Mouse (Mus musculus) kidney, adult 2 months (tissue): ENCODE measurements at regions not wholly inside any gene's neighbourhood (a gene's known extent, or its start where the extent isn't known, plus 50 kb on each side); places are given as distances from the start of the nearest gene placed in this dataset.

Experiments
- DNase-seq: peaks from one replicate; pipeline ENCODE4 v3.0.0; 2021
- H3K27ac ChIP-seq: fragments of 200-500 bp; 2 replicates; pipeline ENCODE4 v1.5.1; 2012; ENCODE audit warnings: low read depth, low read length, control low read depth, inconsistent platforms; ENCODE audit not compliant: insufficient read depth
- H3K27me3 ChIP-seq: fragments of 200-500 bp; replicated peaks from 2 replicates; pipeline ENCODE4 v1.6.1; 2012; ENCODE audit warnings: mild to moderate bottlenecking, moderate library complexity, low read length, inconsistent platforms; ENCODE audit not compliant: control insufficient read depth, insufficient read depth
- H3K36me3 ChIP-seq: fragments of 200-500 bp; 2 replicates; pipeline ENCODE4 v1.6.1; 2012; ENCODE audit warnings: mild to moderate bottlenecking, moderate library complexity, low read length, inconsistent platforms; ENCODE audit not compliant: control insufficient read depth, insufficient read depth
- H3K4me1 ChIP-seq: fragments of 200-500 bp; 2 replicates; pipeline ENCODE4 v1.6.1; 2011; ENCODE audit warnings: low read length; ENCODE audit not compliant: control insufficient read depth, insufficient read depth
- H3K4me3 ChIP-seq: fragments of 200-500 bp; 2 replicates; pipeline ENCODE4 v1.5.1; 2011; ENCODE audit warnings: mild to moderate bottlenecking, low read depth, low read length, control low read depth; ENCODE audit not compliant: insufficient read depth
- CTCF ChIP-seq: fragments of 200-500 bp; conservative IDR thresholded peaks from 2 replicates; pipeline ENCODE4 v1.5.1; 2011; ENCODE audit warnings: low read depth, mild to moderate bottlenecking, control low read depth, low read length, moderate library complexity, mixed read lengths; ENCODE audit not compliant: insufficient read depth, insufficient read length
- POLR2A ChIP-seq: fragments of 200-500 bp; IDR thresholded peaks from one replicate; pipeline ENCODE4 v1.6.1; 2011; ENCODE audit warnings: low read depth, low read length, control low read depth
- WGBS: fragments of 180-500 bp; shearing (Covaris S2); methylation state at CpG from one replicate; pipeline ENCODE4 v1.1.7; 2018; 5-methylcytosine and 5-hydroxymethylcytosine counted together

- no peak overlapping the region for H3K27ac ChIP-seq
- H3K4me3 ChIP-seq, result no peak overlapping the region
- no peaks in the 10 kb centered on the region for H3K36me3 ChIP-seq
- H3K4me1 ChIP-seq, result no peaks in the 10 kb centered on the region
- no peaks in the 10 kb centered on the region for H3K27me3 ChIP-seq
- TF ChIP-seq POLR2A (no peak), CTCF (no peak)
- 90% methylated on average over 15 of the region's 15 CpGs for WGBS
- no peak for DNase-seq
Observed at GRCm38 (mm10) chr13:47505380-47505955, 383.0 kb downstream of the Rnf144b start.

- TF ChIP-seq POLR2A (no peak), CTCF (no peak)
- H3K4me1 ChIP-seq, result no peaks in the 10 kb centered on the region
- H3K36me3 ChIP-seq, result no peaks in the 10 kb centered on the region
- H3K27ac ChIP-seq, result no peak overlapping the region
- DNase-seq, result no peak
- H3K27me3 ChIP-seq, result no peaks in the 10 kb centered on the region
- no peak overlapping the region for H3K4me3 ChIP-seq
- WGBS, result 88% methylated on average over 1 of the region's 1 CpGs
Observed at GRCm38 (mm10) chr13:47532935-47533334, 410.5 kb downstream of the Rnf144b start.

GRCm38 (mm10) chr13:47537156-47537555 is 414.7 kb downstream of the Rnf144b start:
- Histone ChIP-seq H3K27me3 (no peaks in the 10 kb centered on the region), H3K4me3 (no peak overlapping the region), H3K4me1 (no peaks in the 10 kb centered on the region), H3K27ac (no peak overlapping the region), H3K36me3 (no peaks in the 10 kb centered on the region)
- WGBS, result 90% methylated on average over 2 of the region's 2 CpGs
- DNase-seq, result no peak
- TF ChIP-seq POLR2A (no peak), CTCF (no peak)

DNA sequence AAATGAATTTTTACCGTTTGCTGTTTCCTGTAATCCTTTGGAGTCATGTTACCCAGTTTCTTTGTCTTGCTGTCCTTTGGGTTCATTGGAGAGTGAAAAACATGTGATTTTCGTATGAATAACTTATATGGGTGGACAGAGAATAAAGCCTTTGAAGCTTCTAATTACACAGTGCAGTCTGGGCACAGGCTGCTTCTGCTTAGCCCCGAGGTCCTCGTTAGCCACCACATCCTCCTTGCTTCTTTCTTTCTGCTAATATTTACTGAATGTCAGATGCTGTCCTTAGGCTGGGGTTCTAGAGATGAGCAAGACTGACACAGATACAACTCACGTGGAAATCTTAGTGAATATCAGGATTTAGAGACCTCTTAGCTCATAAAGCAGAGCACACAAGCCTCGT is 427.2 kb downstream of the Rnf144b start:
- H3K4me3 ChIP-seq, result no peak overlapping the region
- 60% methylated on average over 6 of the region's 6 CpGs for WGBS
- no peaks in the 10 kb centered on the region for H3K36me3 ChIP-seq
- DNase-seq, result no peak
- no peaks in the 10 kb centered on the region for H3K4me1 ChIP-seq
- no peaks in the 10 kb centered on the region; the same call in 1 of the 2 replicates for H3K27me3 ChIP-seq
- no peak overlapping the region for H3K27ac ChIP-seq
- no peak for TF ChIP-seq CTCF
- no peak for TF ChIP-seq POLR2A

- no peak for TF ChIP-seq CTCF
- TF ChIP-seq POLR2A, result no peak
- no peak for DNase-seq
- Histone ChIP-seq H3K36me3 (no peaks in the 10 kb centered on the region), H3K4me3 (no peak overlapping the region), H3K4me1 (no peaks in the 10 kb centered on the region), H3K27ac (no peak overlapping the region), H3K27me3 (no peaks in the 10 kb centered on the region)
- 78% methylated on average over 3 of the region's 3 CpGs for WGBS
Observed at GRCm38 (mm10) chr13:47552251-47552650, 429.8 kb downstream of the Rnf144b start.

GRCm38 (mm10) chr13:47554198-47554597 is 431.7 kb downstream of the Rnf144b start:
- Histone ChIP-seq H3K4me1 (no peaks in the 10 kb centered on the region), H3K4me3 (no peak overlapping the region), H3K27ac (no peak overlapping the region), H3K36me3 (no peaks in the 10 kb centered on the region), H3K27me3 (no peaks in the 10 kb centered on the region)
- WGBS, result 42% methylated on average over 1 of the region's 1 CpGs
- no peak for TF ChIP-seq POLR2A
- no peak for TF ChIP-seq CTCF
- DNase-seq, result no peak

GRCm38 (mm10) chr13:47557196-47557974 is 434.9 kb downstream of the Rnf144b start:
- WGBS, result 89% methylated on average over 7 of the region's 7 CpGs
- Histone ChIP-seq H3K4me1 (no peaks in the 10 kb centered on the region), H3K27me3 (no peaks in the 10 kb centered on the region)

More at GRCm38 (mm10) chr13:47557196-47557974, 434.9 kb downstream of the Rnf144b start:
- TF ChIP-seq POLR2A, result no peak
- no peak for TF ChIP-seq CTCF
- no peak overlapping the region for H3K4me3 ChIP-seq
- peak; percentile 2 for DNase-seq
- H3K27ac ChIP-seq, result no peak overlapping the region
- H3K36me3 ChIP-seq, result no peaks in the 10 kb centered on the region
